Mouse (Mus musculus): ENCODE measurements at regions not wholly inside any gene's neighbourhood (a gene's known extent, or its start where the extent isn't known, plus 50 kb on each side); places are given as distances from the start of the nearest gene placed in this dataset.
"Not testable (repeated sequence)": the region's sequence is repeated elsewhere in the genome, so short reads cannot be mapped to it uniquely, and the experiment has no call there.

DNA sequence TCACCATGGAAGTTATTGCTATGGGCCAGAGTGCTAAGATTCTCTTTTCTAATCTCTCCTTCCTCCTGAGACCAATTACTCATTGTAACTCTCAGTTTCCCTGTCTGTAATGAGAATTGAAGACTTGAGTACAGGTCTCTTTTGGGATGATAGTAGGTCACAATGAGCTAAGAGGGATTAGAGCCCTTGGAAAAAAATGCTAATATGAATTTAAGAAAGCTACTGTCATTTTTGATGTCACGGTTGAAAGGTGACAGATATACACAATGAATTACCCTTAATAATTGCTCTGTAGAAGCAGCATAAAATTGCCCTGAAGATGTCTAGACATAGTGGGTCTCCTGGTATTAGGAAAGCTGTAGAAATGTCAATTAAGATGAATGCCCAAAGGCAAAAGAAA, 178.2 kb downstream of the Kcna4 start:
- TF ChIP-seq POLR2A (IDR thresholded peaks at IDR 0.05; ENCODE audit: extremely low read depth, insufficient read depth, low read length) (no peak), CTCF (IDR thresholded peaks at IDR 0.05; ENCODE audit: extremely low read depth, insufficient read depth, low read length) (no peak)
- Histone ChIP-seq H3K27ac (ENCODE audit: insufficient read depth, low read length) (no peak overlapping the region), H3K4me1 (ENCODE audit: control insufficient read depth, insufficient read depth, low read length) (no peaks in the 10 kb centered on the region), H3K4me3 (ENCODE audit: insufficient read depth, low read length) (no peak overlapping the region)

DNA sequence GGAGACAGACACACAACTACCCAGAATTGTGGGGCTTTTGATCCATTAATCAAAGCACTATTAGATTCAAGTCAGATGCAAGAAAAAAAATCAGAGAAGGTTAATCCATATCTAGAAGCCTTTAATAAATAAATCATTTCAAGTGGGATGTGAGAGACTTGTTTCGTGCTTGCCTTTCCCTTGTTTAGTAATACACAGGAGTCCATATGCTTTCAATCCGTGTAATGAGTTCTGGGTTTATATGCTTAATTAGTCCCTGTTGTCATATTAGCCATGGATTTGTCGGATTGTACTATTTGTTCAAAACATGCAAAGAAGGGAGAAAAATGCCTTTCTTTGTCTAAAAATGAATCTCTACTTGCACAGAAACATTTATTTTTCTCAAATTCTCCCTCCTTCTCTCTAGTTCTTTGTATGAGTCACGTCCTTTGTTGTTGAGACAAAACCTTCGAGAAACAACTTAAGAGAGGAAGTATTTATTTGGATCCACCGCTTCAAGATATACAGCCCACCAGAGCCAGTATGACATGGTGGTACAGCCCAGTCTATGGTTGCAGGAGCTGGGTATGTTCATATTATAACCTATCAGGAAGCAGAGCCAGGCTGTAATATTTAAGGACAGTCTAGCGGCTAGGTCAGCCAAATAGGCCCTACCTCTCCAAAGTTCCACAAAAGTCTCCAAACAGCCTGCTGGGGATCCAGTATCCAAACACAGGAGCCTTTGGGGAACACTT, 213.4 kb downstream of the Kcna4 start:
- no peaks in the 10 kb centered on the region for H3K4me1 ChIP-seq (ENCODE audit: control insufficient read depth, insufficient read depth, low read length)
- no peak overlapping the region for H3K4me3 ChIP-seq (ENCODE audit: insufficient read depth, low read length)
- no peak overlapping the region for H3K27ac ChIP-seq (ENCODE audit: insufficient read depth, low read length)
- TF ChIP-seq POLR2A (IDR thresholded peaks at IDR 0.05; ENCODE audit: extremely low read depth, insufficient read depth, low read length) (no peak), CTCF (IDR thresholded peaks at IDR 0.05; ENCODE audit: extremely low read depth, insufficient read depth, low read length) (no peak)

DNA sequence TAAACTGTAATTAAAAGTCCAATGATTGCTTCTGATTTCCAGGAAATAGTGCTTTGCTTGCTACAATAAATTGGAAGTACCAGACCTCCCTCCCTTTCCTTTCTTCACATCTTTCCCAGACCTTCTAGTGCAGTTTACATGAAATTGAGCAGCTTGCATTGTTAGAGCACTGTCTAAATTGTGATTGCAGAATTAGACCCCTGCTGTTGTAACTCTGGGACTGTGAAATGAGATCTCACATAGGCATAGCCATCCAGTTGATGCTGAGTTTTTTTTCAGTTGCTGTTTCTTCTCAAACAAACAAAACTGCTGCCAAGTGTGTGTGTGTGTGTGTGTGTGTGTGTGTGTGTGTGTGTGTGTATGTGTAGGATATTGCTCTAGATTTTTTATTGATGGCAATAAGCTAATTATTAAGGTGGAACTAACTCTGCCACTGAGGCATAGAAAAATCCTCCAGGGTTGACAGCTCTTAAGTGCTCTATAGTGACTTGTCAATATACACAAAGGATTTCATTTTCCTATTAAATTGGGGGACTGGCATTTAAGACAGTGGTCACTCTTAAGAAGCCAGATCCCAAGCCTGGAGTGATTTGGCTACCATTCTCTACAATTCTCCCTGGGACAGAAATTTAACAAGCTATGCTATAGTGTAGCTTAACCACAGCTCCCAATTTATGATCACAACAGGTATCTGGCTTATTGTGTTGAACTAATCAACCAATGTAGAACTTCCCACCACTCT, 217.2 kb downstream of the Kcna4 start:
- no peak overlapping the region for H3K4me3 ChIP-seq (ENCODE audit: insufficient read depth, low read length)
- H3K4me1 ChIP-seq (ENCODE audit: control insufficient read depth, insufficient read depth, low read length): no peaks in the 10 kb centered on the region
- H3K27ac ChIP-seq (ENCODE audit: insufficient read depth, low read length): no peak overlapping the region
- no peak for TF ChIP-seq POLR2A (IDR thresholded peaks at IDR 0.05; ENCODE audit: extremely low read depth, insufficient read depth, low read length)
- TF ChIP-seq CTCF (IDR thresholded peaks at IDR 0.05; ENCODE audit: extremely low read depth, insufficient read depth, low read length): no peak

DNA sequence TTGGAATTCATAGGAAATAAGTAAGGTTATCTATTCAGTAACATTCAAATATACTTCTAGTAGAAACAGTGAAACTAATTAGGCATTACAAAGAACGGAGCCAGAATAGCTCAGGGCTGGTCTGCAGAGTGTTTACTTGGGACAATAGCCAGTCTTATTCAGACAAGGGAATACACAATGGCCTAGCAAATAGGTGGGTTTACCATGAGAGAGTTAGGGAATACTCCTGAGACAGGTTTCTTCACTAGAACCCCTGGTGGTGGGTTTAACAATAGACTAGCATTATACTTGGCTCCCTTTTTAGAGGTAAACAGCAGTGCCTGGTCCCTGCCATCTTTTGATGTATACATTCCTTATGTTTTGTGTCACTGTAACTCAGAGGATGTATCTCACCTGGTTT, 225.0 kb downstream of the Kcna4 start:
- H3K27ac ChIP-seq (ENCODE audit: insufficient read depth, low read length): not testable (repeated sequence)

DNA sequence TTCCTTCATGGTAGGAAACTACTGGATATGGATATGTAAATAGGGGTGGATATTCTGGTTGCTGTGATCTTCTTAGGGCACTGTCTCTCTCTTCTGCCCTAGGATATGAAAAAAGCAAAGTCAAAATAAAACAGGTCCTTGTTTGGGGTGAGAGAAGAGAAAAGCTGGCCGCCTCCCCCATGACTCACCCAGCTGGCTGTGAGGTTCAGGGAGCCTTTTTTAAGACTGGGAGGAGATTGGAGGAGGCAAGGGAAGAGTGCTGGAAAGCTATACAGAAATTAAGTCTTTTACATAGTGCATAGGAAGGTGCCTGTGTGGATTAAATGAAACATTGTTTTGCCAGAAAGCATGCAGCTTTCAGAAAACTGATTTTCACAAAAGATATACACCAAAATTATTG, 227.7 kb downstream of the Kcna4 start:
- Histone ChIP-seq H3K4me1 (ENCODE audit: control insufficient read depth, insufficient read depth, low read length) (no peaks in the 10 kb centered on the region; the same call in 1 of the 2 replicates), H3K27ac (ENCODE audit: insufficient read depth, low read length) (no peak overlapping the region), H3K4me3 (ENCODE audit: insufficient read depth, low read length) (no peak overlapping the region)
- TF ChIP-seq POLR2A (IDR thresholded peaks at IDR 0.05; ENCODE audit: extremely low read depth, insufficient read depth, low read length): no peak
- no peak for TF ChIP-seq CTCF (IDR thresholded peaks at IDR 0.05; ENCODE audit: extremely low read depth, insufficient read depth, low read length)

More for the DNA sequence above, 225.0 kb downstream of the Kcna4 start:
- H3K4me3 ChIP-seq (ENCODE audit: insufficient read depth, low read length); H3K4me1 ChIP-seq (ENCODE audit: control insufficient read depth, insufficient read depth, low read length): not testable (repeated sequence)

DNA sequence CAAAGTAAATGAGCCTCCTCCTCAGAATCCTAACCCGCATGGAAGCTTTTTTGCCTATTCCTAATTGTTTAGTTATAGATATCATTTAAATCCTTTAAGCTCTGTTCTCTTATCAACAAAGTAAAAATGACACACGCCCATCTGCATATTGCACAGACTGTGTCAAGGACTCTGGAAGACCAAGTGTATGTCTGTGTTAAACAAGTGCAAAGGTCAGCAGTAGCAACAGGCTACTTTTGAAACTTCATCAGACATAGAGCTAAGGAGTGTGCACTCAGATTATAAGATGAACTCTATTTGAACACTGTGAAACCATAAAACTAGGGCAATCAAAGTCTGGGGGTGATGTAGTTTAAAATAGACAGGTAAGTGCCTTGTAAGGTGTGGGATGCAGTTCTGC, 228.3 kb downstream of the Kcna4 start:
- H3K27ac ChIP-seq (ENCODE audit: insufficient read depth, low read length): no peak overlapping the region; the same call in 1 of the 2 replicates
- TF ChIP-seq POLR2A (IDR thresholded peaks at IDR 0.05; ENCODE audit: extremely low read depth, insufficient read depth, low read length): no peak
- TF ChIP-seq CTCF (IDR thresholded peaks at IDR 0.05; ENCODE audit: extremely low read depth, insufficient read depth, low read length): no peak
- H3K4me3 ChIP-seq (ENCODE audit: insufficient read depth, low read length): no peak overlapping the region
- H3K4me1 ChIP-seq (ENCODE audit: control insufficient read depth, insufficient read depth, low read length): no peaks in the 10 kb centered on the region; the same call in 1 of the 2 replicates

DNA sequence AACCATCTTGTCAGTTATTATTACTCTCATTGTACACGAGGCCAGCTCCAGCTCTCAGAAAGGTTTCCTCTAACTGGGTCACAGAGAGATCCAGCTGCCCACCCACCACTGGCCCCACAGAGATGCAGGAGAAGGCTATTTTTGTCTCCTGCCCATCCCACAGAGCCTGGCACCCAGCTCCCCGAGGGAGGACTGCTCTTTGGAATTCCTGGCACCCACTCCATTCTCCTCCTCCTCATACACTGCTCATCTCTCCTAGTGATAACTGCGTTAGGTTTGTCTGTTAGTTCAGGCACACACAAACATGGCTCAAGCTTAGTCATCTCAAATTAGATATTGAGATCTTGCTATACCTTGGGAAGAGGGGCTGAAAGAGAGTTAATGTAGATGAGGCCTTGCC, 228.9 kb downstream of the Kcna4 start:
- TF ChIP-seq POLR2A (IDR thresholded peaks at IDR 0.05; ENCODE audit: extremely low read depth, insufficient read depth, low read length) (no peak), CTCF (IDR thresholded peaks at IDR 0.05; ENCODE audit: extremely low read depth, insufficient read depth, low read length) (no peak)
- Histone ChIP-seq H3K27ac (ENCODE audit: insufficient read depth, low read length) (peak overlapping the region; percentile 56), H3K4me3 (ENCODE audit: insufficient read depth, low read length) (no peak overlapping the region), H3K4me1 (ENCODE audit: control insufficient read depth, insufficient read depth, low read length) (no peaks in the 10 kb centered on the region; the same call in 1 of the 2 replicates)

DNA sequence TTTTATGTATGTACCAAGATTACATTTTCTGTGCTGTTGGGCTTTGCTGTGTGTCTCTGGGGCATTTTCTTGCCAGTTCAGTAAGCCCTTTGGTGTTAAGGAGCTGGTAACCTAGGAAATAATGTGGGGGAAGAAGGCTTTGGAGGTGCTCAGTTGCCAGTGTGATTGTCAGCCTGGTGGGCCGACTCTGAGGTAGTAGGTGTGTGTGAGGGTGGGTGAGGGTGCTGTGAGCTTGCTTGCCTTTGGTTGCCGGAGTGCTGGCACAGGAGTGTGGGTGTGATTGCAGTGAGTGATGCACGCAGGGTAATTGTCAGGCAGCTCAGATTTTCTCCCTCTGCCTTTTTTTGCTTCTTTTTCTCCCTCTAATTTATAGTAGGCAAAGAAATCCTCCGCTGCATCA, 229.3 kb downstream of the Kcna4 start:
- Histone ChIP-seq H3K4me3 (ENCODE audit: insufficient read depth, low read length) (no peak overlapping the region), H3K4me1 (ENCODE audit: control insufficient read depth, insufficient read depth, low read length) (no peaks in the 10 kb centered on the region; the same call in 1 of the 2 replicates), H3K27ac (ENCODE audit: insufficient read depth, low read length) (peak overlapping the region; percentile 56)
- TF ChIP-seq POLR2A (IDR thresholded peaks at IDR 0.05; ENCODE audit: extremely low read depth, insufficient read depth, low read length) (no peak), CTCF (IDR thresholded peaks at IDR 0.05; ENCODE audit: extremely low read depth, insufficient read depth, low read length) (no peak)

DNA sequence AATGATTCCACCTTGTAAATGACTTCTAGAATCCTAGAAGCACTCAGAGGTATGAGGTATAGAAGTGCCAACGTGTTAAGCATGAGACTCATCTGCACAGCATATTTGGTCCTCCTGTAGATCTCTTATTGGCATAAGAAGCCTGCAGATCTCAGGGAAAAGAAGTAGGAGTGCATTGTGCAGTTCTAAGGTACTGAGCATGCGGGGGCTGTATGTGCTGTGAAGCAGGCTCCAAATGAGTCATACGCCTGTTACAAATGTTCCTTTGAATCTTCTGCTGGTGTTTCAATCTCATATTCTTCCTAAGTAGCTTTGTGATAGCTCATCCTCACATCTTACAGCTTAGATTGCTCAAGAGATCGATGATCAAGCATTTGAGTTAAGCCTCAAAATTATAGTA, 252.7 kb downstream of the Kcna4 start:
- no peaks in the 10 kb centered on the region for H3K4me1 ChIP-seq (ENCODE audit: control insufficient read depth, insufficient read depth, low read length)
- no peak overlapping the region for H3K4me3 ChIP-seq (ENCODE audit: insufficient read depth, low read length)
- no peak for TF ChIP-seq CTCF (IDR thresholded peaks at IDR 0.05; ENCODE audit: extremely low read depth, insufficient read depth, low read length)
- TF ChIP-seq POLR2A (IDR thresholded peaks at IDR 0.05; ENCODE audit: extremely low read depth, insufficient read depth, low read length): no peak
- H3K27ac ChIP-seq (ENCODE audit: insufficient read depth, low read length): no peak overlapping the region

DNA sequence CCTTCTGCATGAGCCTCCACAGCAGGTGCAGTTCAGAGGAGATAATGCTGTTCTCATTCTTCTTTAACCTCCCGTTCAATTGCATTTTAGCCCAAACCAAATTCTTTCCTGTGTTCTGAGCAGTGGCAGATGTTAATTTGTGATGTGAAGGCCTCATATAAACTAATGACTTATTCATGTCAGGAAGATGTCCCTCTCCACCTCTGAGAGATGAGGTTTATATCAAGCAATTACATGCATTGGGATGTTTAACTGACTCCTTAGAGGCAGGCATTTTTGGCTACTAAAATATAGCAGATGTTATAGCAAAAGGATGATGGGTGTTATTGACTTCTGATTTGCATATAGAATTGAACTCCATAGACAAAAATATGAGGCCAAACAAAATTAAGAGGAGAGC, 262.1 kb downstream of the Kcna4 start:
- TF ChIP-seq CTCF (IDR thresholded peaks at IDR 0.05; ENCODE audit: extremely low read depth, insufficient read depth, low read length) (no peak), POLR2A (IDR thresholded peaks at IDR 0.05; ENCODE audit: extremely low read depth, insufficient read depth, low read length) (no peak)
- no peak overlapping the region for H3K4me3 ChIP-seq (ENCODE audit: insufficient read depth, low read length)
- no peak overlapping the region for H3K27ac ChIP-seq (ENCODE audit: insufficient read depth, low read length)
- H3K4me1 ChIP-seq (ENCODE audit: control insufficient read depth, insufficient read depth, low read length): no peaks in the 10 kb centered on the region
